Mouse (Mus musculus) telencephalon, adult 2 months (tissue): ENCODE measurements around the gene 1700123K08Rik.
"Not testable (repeated sequence)": the region's sequence is repeated elsewhere in the genome, so short reads cannot be mapped to it uniquely, and the experiment has no call there.

Source experiments
- DNase-seq: peaks from one replicate; pipeline ENCODE4 v3.0.0-alpha.2; 2011; ENCODE audit warnings: low read depth, low spot score

The 1700123K08Rik gene

GRCm38 (mm10) chr5:138564612-138565011 is at the start of gene 1700123K08Rik:
TSS of gene 1700123K08Rik (minus strand) at chr5:138564712.
- DNase-seq, result not testable (repeated sequence)

GRCm38 (mm10) chr5:138587396-138587795 is 22.9 kb upstream of the 1700123K08Rik start:
- DNase-seq, result no peak

- no peak for DNase-seq
Observed at GRCm38 (mm10) chr5:138571623-138572022, 7.1 kb upstream of the 1700123K08Rik start.

DNA sequence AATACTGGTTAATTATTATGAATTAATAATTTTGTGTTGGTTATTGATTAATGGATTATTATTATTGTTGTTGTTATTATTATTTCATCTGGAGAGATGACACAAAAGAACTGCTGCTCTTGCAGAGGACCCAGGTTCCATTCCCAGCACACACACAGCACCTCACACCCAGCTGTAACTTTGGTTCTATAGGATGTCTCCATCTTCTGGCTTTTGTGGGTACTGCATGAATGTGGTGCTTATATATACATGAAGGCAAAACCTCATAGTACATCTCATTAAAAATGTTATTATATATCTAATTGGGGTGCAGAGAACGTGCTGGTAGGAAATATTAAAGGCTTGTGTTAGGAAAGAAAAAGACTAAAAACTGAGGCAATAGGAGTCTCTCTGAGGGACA is 11.8 kb downstream of the 1700123K08Rik start:
- no peak for DNase-seq

DNA sequence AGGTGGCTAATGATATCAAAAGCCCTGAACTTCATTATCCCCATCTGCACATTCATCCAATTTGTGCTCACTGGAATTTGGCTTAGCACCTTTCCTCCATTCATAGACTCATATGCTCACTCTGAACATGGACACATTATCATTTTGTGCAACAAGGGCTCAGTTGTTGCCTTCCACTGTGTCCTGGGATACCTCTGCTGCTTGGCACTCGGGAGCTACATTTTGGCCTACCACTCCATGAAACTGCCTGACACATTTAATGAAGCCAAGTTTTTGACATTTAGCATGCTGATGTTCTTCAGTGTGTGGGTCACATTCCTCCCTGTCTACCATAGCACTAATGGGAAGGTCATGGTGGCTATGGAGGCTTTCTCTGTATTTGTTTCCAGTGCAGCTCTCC is 32.0 kb downstream of the 1700123K08Rik start:
- DNase-seq, result no peak
